Mouse (Mus musculus) midbrain, embryonic 13.5 days (tissue): ENCODE measurements around the gene Zzz3. TPM values are rescaled to one million over a fixed set of nuclear protein-coding genes. Genes with fewer than 3 reads are reported as not detected.

Source experiments
- ATAC-seq: fragments of 200-750 bp; cut with Nextera tagmentation; 2 replicates; pipeline ENCODE4 v1.8.0; 2017; ENCODE audit warnings: mild to moderate bottlenecking, moderate TSS enrichment, moderate library complexity
- H3K27ac ChIP-seq: fragments of 300-500 bp; sonication (generic); 2 replicates; pipeline ENCODE4 v1.5.1; 2015; ENCODE audit warnings: inconsistent platforms, mild to moderate bottlenecking, moderate library complexity
- H3K27me3 ChIP-seq: fragments of 300-500 bp; sonication (generic); 2 replicates; pipeline ENCODE4 v1.6.1; 2015; ENCODE audit warnings: mild to moderate bottlenecking, inconsistent platforms
- H3K36me3 ChIP-seq: fragments of 300-500 bp; sonication (generic); 2 replicates; pipeline ENCODE4 v1.6.1; 2015; ENCODE audit warnings: mild to moderate bottlenecking, inconsistent platforms
- H3K4me1 ChIP-seq: fragments of 300-500 bp; sonication (generic); replicated peaks from 2 replicates; pipeline ENCODE4 v1.6.1; 2015; ENCODE audit warnings: inconsistent platforms
- H3K4me2 ChIP-seq: fragments of 300-500 bp; sonication (generic); replicated peaks from 2 replicates; pipeline ENCODE4 v1.6.1; 2015; ENCODE audit warnings: moderate library complexity, mild to moderate bottlenecking, inconsistent platforms
- H3K4me3 ChIP-seq: fragments of 300-500 bp; sonication (generic); replicated peaks from 2 replicates; pipeline ENCODE4 v1.5.1; 2015; ENCODE audit warnings: mild to moderate bottlenecking, inconsistent platforms
- H3K9ac ChIP-seq: fragments of 300-500 bp; sonication (generic); replicated peaks from 2 replicates; pipeline ENCODE4 v1.6.1; 2015; ENCODE audit warnings: mild to moderate bottlenecking, inconsistent platforms
- H3K9me3 ChIP-seq: fragments of 300-500 bp; sonication (generic); 2 replicates; pipeline ENCODE4 v1.6.1; 2016; ENCODE audit warnings: mild to moderate bottlenecking, inconsistent platforms
- WGBS: fragments of 180-500 bp; shearing (Covaris S2); methylation state at CpG from one replicate; pipeline ENCODE4 v1.1.7; 2015; 5-methylcytosine and 5-hydroxymethylcytosine counted together
- polyA plus RNA-seq: library from polyadenylated mRNA; unstranded; fragments of >200 nt; fragmentation: Nextera tagmentation; extraction: Ambion mirVana; gene quantifications from 2 replicates; pipeline ENCODE4 v1.2.1, GENCODE M21; 2015

Zzz3 gene
- polyA plus RNA-seq, 1 experiment from 2014 or later, result 36.3 TPM

- Histone ChIP-seq H3K9me3 (no peaks in the 10 kb centered on the region), H3K36me3 (no peaks in the 10 kb centered on the region), H3K9ac (no peak overlapping the region), H3K4me2 (no peak overlapping the region), H3K4me1 (peaks cover 13% of the 10 kb centered on the region), H3K27me3 (no peaks in the 10 kb centered on the region), H3K4me3 (no peak overlapping the region), H3K27ac (no peak overlapping the region)
- WGBS, result 61% methylated on average over 2 of the region's 2 CpGs
- no peak for ATAC-seq
Measured at GRCm38 (mm10) chr3:152403827-152404226, 8.6 kb downstream of the Zzz3 start.

DNA sequence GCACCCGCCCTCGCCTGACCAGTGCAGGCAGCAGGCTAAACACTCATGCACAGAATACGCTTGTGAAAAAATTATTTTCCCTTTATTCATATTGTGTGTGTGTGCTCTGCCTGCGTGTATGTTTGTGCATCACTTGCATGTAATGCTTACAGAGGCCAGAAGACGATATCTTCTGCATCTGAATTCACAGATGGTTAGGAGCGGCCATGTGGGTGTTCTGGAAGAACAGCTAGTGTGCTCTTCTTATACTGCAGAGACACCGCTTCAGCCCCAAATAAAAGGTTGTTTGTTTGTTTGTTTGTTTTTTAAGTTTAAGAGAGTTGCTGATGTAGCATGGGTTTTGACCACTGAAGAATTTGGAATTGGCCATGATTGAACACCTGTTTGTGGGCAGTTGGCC lies 10.1 kb downstream of the Zzz3 start:
- no peak overlapping the region for H3K4me2 ChIP-seq
- WGBS, result 95% methylated on average over 7 of the region's 7 CpGs
- H3K27me3 ChIP-seq, result no peaks in the 10 kb centered on the region
- no peaks in the 10 kb centered on the region for H3K9me3 ChIP-seq
- no peaks in the 10 kb centered on the region for H3K36me3 ChIP-seq
- no peak overlapping the region for H3K4me3 ChIP-seq
- peaks cover 13% of the 10 kb centered on the region for H3K4me1 ChIP-seq
- no peak overlapping the region for H3K9ac ChIP-seq
- ATAC-seq, result no peak
- H3K27ac ChIP-seq, result no peak overlapping the region

GRCm38 (mm10) chr3:152405978-152406640 lies 10.8 kb downstream of the Zzz3 start:
- ATAC-seq, result no peak
- Histone ChIP-seq H3K27ac (no peak overlapping the region), H3K9me3 (no peaks in the 10 kb centered on the region), H3K4me3 (no peak overlapping the region), H3K36me3 (no peaks in the 10 kb centered on the region), H3K4me2 (no peak overlapping the region), H3K9ac (no peak overlapping the region), H3K4me1 (peaks cover 13% of the 10 kb centered on the region), H3K27me3 (no peaks in the 10 kb centered on the region)
- 88% methylated on average over 4 of the region's 4 CpGs for WGBS

DNA sequence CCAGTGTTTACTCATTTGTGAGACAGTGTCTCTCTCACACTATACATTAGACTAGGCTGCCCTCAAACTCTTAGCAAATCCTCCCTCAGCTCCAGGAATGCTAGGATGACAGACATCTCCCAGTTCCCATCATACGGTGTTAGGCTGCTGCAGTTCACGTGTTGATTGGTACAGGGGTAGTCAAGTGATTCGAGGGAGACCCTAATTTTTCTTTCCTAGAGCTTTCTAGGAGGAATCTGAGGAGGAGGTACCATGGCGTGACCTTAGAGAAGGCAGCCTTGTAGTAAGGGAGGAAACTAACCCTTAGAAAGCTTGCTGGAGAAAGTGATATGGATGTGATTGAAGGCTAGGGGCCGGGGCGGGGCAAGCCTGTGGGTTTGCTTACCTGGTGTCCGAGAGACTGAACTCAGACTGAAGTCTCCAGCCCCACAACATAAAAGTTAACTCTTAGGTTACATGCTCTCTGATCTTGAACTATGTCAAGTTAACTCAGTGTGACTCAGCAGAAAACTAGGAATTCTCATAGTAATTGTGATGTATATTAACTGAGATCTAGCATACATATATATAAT lies 15.8 kb downstream of the Zzz3 start:
- no peaks in the 10 kb centered on the region for H3K27me3 ChIP-seq
- H3K36me3 ChIP-seq, result no peaks in the 10 kb centered on the region
- 93% methylated on average over 7 of the region's 7 CpGs for WGBS
- H3K4me1 ChIP-seq, result no peaks in the 10 kb centered on the region
- no peak overlapping the region for H3K9ac ChIP-seq
- no peaks in the 10 kb centered on the region for H3K9me3 ChIP-seq
- H3K4me3 ChIP-seq, result no peak overlapping the region
- no peak overlapping the region for H3K27ac ChIP-seq
- H3K4me2 ChIP-seq, result no peak overlapping the region
- no peak for ATAC-seq

DNA sequence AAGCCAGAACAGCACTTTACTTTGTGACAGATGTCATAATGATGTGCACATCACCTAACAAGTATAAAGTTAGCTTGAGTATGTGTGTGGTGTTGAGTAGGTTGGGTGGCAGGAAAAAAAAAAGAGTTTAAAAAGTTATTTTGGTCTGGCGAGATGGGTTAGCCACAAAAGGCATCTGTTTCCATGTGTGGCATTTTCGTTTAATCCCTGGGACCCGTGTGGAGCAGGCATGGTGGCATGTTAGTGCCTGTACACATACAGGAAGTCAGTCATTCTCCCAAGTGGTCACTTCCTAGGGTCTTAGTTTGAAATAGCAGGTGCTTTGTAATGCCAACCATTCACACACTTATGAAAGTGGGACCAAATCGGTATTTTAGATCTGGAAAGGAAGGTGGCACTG lies 17.1 kb downstream of the Zzz3 start:
- no peaks in the 10 kb centered on the region for H3K27me3 ChIP-seq
- no peak overlapping the region for H3K4me2 ChIP-seq
- H3K36me3 ChIP-seq, result no peaks in the 10 kb centered on the region
- WGBS, result 86% methylated on average over 4 of the region's 4 CpGs
- H3K27ac ChIP-seq, result no peak overlapping the region
- no peaks in the 10 kb centered on the region for H3K4me1 ChIP-seq
- ATAC-seq, result no peak
- no peak overlapping the region for H3K4me3 ChIP-seq
- no peak overlapping the region for H3K9ac ChIP-seq
- no peaks in the 10 kb centered on the region for H3K9me3 ChIP-seq

- Histone ChIP-seq H3K27ac (no peak overlapping the region), H3K9me3 (no peaks in the 10 kb centered on the region), H3K4me1 (no peaks in the 10 kb centered on the region), H3K4me3 (no peak overlapping the region), H3K27me3 (no peaks in the 10 kb centered on the region), H3K9ac (no peak overlapping the region), H3K4me2 (no peak overlapping the region), H3K36me3 (peaks cover 22% of the 10 kb centered on the region)
- WGBS, result 91% methylated on average over 8 of the region's 8 CpGs
- ATAC-seq, result no peak
Measured at GRCm38 (mm10) chr3:152428925-152429324, 33.7 kb downstream of the Zzz3 start.

DNA sequence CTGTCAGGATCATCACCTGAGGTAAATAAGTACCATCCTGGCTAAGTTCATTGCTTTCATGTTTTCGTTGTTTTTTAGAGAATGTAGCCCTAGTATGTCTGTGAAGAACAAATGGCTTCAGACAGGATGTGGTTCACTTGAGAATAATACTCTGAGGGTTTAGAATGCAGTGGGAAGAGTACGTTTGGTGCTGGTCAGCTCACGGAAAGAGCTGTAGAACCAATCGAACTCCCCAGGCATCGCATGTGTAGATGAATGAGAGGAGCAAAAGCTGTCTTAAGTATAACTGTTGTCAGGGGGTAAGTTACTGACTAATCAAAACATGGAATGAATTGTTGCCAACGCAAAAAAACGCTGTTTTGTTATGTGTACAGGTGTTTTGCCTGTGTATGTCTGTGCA lies 37.4 kb downstream of the Zzz3 start:
- Histone ChIP-seq H3K4me2 (no peak overlapping the region), H3K27ac (no peak overlapping the region), H3K9ac (no peak overlapping the region), H3K4me1 (no peaks in the 10 kb centered on the region), H3K9me3 (no peaks in the 10 kb centered on the region), H3K27me3 (no peaks in the 10 kb centered on the region), H3K4me3 (no peak overlapping the region), H3K36me3 (peaks cover 14% of the 10 kb centered on the region)
- ATAC-seq, result no peak
- 95% methylated on average over 7 of the region's 7 CpGs for WGBS

- no peak overlapping the region for H3K9ac ChIP-seq
- H3K27me3 ChIP-seq, result no peaks in the 10 kb centered on the region
- no peaks in the 10 kb centered on the region for H3K4me1 ChIP-seq
- no peaks in the 10 kb centered on the region for H3K36me3 ChIP-seq
- H3K4me3 ChIP-seq, result no peak overlapping the region
- no peak overlapping the region for H3K27ac ChIP-seq
- no peak for ATAC-seq
- H3K4me2 ChIP-seq, result no peak overlapping the region
- H3K9me3 ChIP-seq, result no peaks in the 10 kb centered on the region
Measured at GRCm38 (mm10) chr3:152435590-152435989, 40.3 kb downstream of the Zzz3 start.

- Histone ChIP-seq H3K27me3 (no peaks in the 10 kb centered on the region), H3K4me2 (no peak overlapping the region), H3K27ac (no peak overlapping the region), H3K9ac (no peak overlapping the region), H3K9me3 (no peaks in the 10 kb centered on the region), H3K4me1 (no peaks in the 10 kb centered on the region), H3K36me3 (no peaks in the 10 kb centered on the region), H3K4me3 (no peak overlapping the region)
- no peak for ATAC-seq
- 95% methylated on average over 7 of the region's 7 CpGs for WGBS
Measured at GRCm38 (mm10) chr3:152438068-152438467, 42.8 kb downstream of the Zzz3 start.

- Histone ChIP-seq H3K9me3 (no peaks in the 10 kb centered on the region), H3K27me3 (no peaks in the 10 kb centered on the region), H3K4me1 (no peaks in the 10 kb centered on the region), H3K9ac (no peak overlapping the region), H3K4me2 (no peak overlapping the region), H3K36me3 (no peaks in the 10 kb centered on the region), H3K27ac (no peak overlapping the region), H3K4me3 (no peak overlapping the region)
- WGBS, result 93% methylated on average over 4 of the region's 4 CpGs
- no peak for ATAC-seq
Measured at GRCm38 (mm10) chr3:152442795-152443194, 47.5 kb downstream of the Zzz3 start.

DNA sequence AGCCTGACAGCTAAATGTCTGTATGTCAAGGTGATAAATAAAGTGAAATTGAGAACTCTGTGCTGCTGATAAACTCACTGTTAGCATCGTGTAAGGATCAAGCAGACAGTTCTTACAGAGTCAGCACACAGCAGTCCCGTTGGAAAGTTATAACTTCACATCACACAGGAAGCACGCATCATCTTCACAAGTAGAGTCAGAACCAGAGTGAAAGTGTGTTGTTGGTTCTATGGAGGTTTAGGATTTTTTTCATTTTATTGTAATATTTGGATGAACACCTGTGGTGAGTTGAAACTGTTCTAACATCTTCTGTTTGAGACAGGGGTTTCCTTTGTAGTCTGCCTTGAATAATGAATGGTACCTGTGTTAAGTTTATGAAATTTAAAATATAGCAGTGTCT lies 48.8 kb downstream of the Zzz3 start:
- Histone ChIP-seq H3K27me3 (no peaks in the 10 kb centered on the region), H3K9ac (no peak overlapping the region), H3K36me3 (no peaks in the 10 kb centered on the region), H3K9me3 (no peaks in the 10 kb centered on the region), H3K4me3 (no peak overlapping the region), H3K4me1 (no peaks in the 10 kb centered on the region), H3K4me2 (no peak overlapping the region), H3K27ac (no peak overlapping the region)
- ATAC-seq, result no peak
- 95% methylated on average over 3 of the region's 3 CpGs for WGBS

DNA sequence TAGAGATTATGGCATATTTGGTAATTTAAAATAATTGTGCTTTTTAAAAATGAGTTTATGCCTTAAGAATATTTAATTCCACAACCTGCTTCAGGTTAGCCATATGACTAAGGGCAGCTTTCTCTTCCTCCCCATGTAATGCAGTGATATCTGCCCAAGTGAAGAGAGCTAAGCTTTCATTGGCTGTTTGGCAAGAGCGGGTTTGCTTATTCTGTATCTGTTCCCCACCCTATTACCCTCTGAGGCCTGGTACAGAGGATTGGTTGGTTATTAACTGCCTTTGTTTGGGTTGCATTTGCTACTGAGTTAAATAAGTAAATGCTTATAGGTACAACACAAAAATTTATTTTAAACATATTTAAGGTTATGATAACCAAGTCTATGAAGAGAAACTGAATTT lies 51.7 kb downstream of the Zzz3 start:
- Histone ChIP-seq H3K4me2 (no peak overlapping the region), H3K27ac (no peak overlapping the region), H3K9me3 (no peaks in the 10 kb centered on the region), H3K9ac (no peak overlapping the region), H3K27me3 (no peaks in the 10 kb centered on the region), H3K36me3 (peaks cover 13% of the 10 kb centered on the region), H3K4me1 (no peaks in the 10 kb centered on the region), H3K4me3 (no peak overlapping the region)
- ATAC-seq, result no peak
- 93% methylated on average over 1 of the region's 1 CpGs for WGBS

DNA sequence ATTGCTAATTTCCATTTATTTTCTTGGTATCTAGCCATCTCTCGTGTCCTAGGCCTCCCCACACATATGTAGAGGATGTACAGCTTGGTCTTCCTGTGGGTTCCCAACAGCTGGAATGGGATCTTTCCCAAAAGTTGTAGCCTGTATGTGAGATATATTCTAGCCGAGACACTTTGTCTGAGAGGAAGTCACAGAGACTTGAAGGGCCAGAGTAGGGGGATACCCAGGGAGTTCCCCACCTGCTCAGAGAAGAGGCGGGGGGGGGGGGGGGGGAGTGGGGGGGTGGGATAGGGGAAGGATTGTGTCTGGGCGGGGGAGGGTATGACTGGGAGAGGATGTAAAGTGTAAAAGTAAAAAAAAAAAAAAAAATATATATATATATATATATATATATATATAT lies 57.9 kb downstream of the Zzz3 start:
- ATAC-seq, result no peak
- Histone ChIP-seq H3K9me3 (no peaks in the 10 kb centered on the region), H3K4me1 (no peaks in the 10 kb centered on the region), H3K27me3 (no peaks in the 10 kb centered on the region), H3K4me3 (no peak overlapping the region), H3K9ac (no peak overlapping the region), H3K36me3 (peaks cover 61% of the 10 kb centered on the region), H3K27ac (no peak overlapping the region), H3K4me2 (no peak overlapping the region)
- WGBS, result 96% methylated on average over 3 of the region's 4 CpGs
